Mouse (Mus musculus) hindbrain, embryonic 16.5 days (tissue): ENCODE data around the gene Ino80e. TPM values are rescaled to one million over a fixed set of nuclear protein-coding genes. Genes with fewer than 3 reads are reported as not detected.

Experiments used
- ATAC-seq: fragments of 200-750 bp; cut with Nextera tagmentation; 2 replicates; pipeline ENCODE4 v1.8.0; 2017; ENCODE audit warnings: moderate TSS enrichment, moderate library complexity
- H3K27ac ChIP-seq: fragments of 300-500 bp; sonication (generic); 2 replicates; pipeline ENCODE4 v1.5.1; 2014; ENCODE audit warnings: low read depth, mild to moderate bottlenecking, control low read depth, low read length, moderate library complexity
- H3K27me3 ChIP-seq: fragments of 300-500 bp; sonication (generic); replicated peaks from 2 replicates; pipeline ENCODE4 v1.6.1; 2014; ENCODE audit warnings: low read length; ENCODE audit not compliant: control insufficient read depth, insufficient read depth
- H3K36me3 ChIP-seq: fragments of 300-500 bp; sonication (generic); 2 replicates; pipeline ENCODE4 v1.6.1; 2014; ENCODE audit warnings: mild to moderate bottlenecking, low read length, moderate library complexity, mixed read lengths; ENCODE audit not compliant: control insufficient read depth, insufficient read depth
- H3K4me1 ChIP-seq: fragments of 300-500 bp; sonication (generic); 2 replicates; pipeline ENCODE4 v1.6.1; 2014; ENCODE audit warnings: low read depth, low read length; ENCODE audit not compliant: control insufficient read depth, insufficient read depth
- H3K4me2 ChIP-seq: fragments of 300-500 bp; sonication (generic); 2 replicates; pipeline ENCODE4 v1.6.1; 2014; ENCODE audit warnings: mild to moderate bottlenecking, low read length, control low read depth, moderate library complexity
- H3K4me3 ChIP-seq: fragments of 300-500 bp; sonication (generic); 2 replicates; pipeline ENCODE4 v1.5.1; 2014; ENCODE audit warnings: mild to moderate bottlenecking, low read length, control low read depth, moderate library complexity
- H3K9ac ChIP-seq: fragments of 300-500 bp; sonication (generic); 2 replicates; pipeline ENCODE4 v1.6.1; 2014; ENCODE audit warnings: low read depth, mild to moderate bottlenecking, control low read depth, low read length, moderate library complexity
- H3K9me3 ChIP-seq: fragments of 300-500 bp; sonication (generic); 2 replicates; pipeline ENCODE4 v1.6.1; 2014; ENCODE audit warnings: mild to moderate bottlenecking, low read length, moderate library complexity; ENCODE audit not compliant: control insufficient read depth
- whole genome bisulfite sequencing: fragments of 180-500 bp; shearing (Covaris S2); extraction: QIAGEN DNeasy Blood & Tissue Kit; methylation state at CpG from one replicate; pipeline ENCODE4 v1.1.7; 2014; 5-methylcytosine and 5-hydroxymethylcytosine counted together
- polyA plus RNA-seq: library from polyadenylated mRNA; unstranded; fragments of >200 nt; fragmentation: Nextera tagmentation; extraction: Ambion mirVana; gene quantifications from 2 replicates; pipeline ENCODE4 v1.2.1, GENCODE M21; 2015

Gene Ino80e
- polyA plus RNA-seq, 1 experiment from 2014 or later, result 88.3 TPM

DNA sequence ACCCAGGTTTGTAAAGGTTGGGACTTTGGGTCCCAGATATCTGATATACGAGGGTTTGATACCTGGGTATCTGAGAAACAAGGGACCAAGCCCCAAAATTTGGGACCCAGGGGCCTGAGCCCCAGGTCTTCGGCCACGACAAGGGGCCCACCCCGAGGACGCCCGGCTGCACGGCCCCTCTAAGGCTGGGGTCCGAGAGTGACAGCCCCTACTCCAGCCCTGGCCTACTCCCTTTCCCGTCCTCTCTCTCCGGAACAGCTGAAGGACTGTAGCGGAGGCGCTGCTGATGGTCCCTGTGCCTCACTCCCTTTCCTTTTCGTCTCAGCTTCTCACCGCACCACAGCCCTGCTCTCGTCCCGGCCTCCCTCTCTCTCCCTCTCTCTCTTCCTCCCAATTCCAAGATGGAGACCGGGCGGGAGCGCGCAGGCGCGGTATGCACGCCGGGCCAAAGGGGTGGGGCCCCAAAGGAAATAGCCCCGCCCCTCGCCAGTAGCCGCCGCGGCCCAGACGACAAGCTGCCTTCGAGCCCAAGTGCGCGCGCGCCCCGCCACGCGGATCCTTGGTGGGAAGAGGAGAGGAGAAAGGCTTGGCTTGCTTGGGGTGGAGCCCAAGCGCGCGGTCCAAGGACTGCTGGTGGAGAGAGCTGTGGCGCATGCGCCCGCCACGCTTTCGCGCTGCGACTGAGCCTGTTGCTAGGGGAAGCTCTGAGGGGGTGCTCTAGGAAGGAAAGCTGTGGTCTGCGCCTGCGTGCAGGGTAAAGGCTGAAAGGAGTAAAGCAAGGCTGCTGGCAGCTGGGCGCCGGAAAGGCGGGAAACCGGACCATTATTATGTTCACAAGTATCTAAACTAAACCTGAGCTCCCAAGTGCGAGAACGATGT is 22.3 kb upstream of the Ino80e start, which contains the start of gene Taok2:
TSS of gene Taok2 (minus strand) at position 418 of the 879 bp plus-strand sequence.
- Histone ChIP-seq H3K9ac (peak within 1 kb of the TSS; percentile 95), H3K9me3 (no peaks in the 10 kb centered on the region), H3K4me2 (peak within 1 kb of the TSS; percentile 84), H3K4me1 (peaks cover 28% of the 10 kb centered on the region), H3K36me3 (peaks cover 7% of the 10 kb centered on the region; the same call in 1 of the 2 replicates), H3K4me3 (peak within 1 kb of the TSS; percentile 85), H3K27ac (peak within 1 kb of the TSS; percentile 95), H3K27me3 (no peaks in the 10 kb centered on the region)
- peak; percentile 98 for ATAC-seq
- WGBS, result under 1% methylated on average over 56 of the region's 56 CpGs

GRCm38 (mm10) chr7:126883731-126884181 is 21.6 kb upstream of the Ino80e start:
- WGBS, result 0% methylated on average over 15 of the region's 15 CpGs
- Histone ChIP-seq H3K9me3 (no peaks in the 10 kb centered on the region), H3K4me2 (peak overlapping the region; percentile 84), H3K4me1 (peaks cover 28% of the 10 kb centered on the region), H3K27me3 (no peaks in the 10 kb centered on the region), H3K4me3 (peak overlapping the region; percentile 85), H3K36me3 (peaks cover 15% of the 10 kb centered on the region; the same call in 1 of the 2 replicates), H3K27ac (peak overlapping the region; percentile 95), H3K9ac (peak overlapping the region; percentile 95)
- no peak for ATAC-seq

- H3K4me2 ChIP-seq, result peak overlapping the region; percentile 84
- H3K9me3 ChIP-seq, result no peaks in the 10 kb centered on the region
- H3K36me3 ChIP-seq, result peaks cover 30% of the 10 kb centered on the region
- H3K27me3 ChIP-seq, result no peaks in the 10 kb centered on the region
- H3K4me1 ChIP-seq, result peaks cover 28% of the 10 kb centered on the region
- H3K27ac ChIP-seq, result peak overlapping the region; percentile 2; the same call in 1 of the 2 replicates
- WGBS, result 82% methylated on average over 6 of the region's 6 CpGs
- H3K4me3 ChIP-seq, result no peak overlapping the region
- no peak for ATAC-seq
- no peak overlapping the region for H3K9ac ChIP-seq
These were observed 18.9 kb upstream of the Ino80e start for GRCm38 (mm10) chr7:126881040-126881439.

GRCm38 (mm10) chr7:126877239-126877638 is 15.1 kb upstream of the Ino80e start:
- no peak overlapping the region for H3K9ac ChIP-seq
- H3K9me3 ChIP-seq, result no peaks in the 10 kb centered on the region
- no peaks in the 10 kb centered on the region for H3K27me3 ChIP-seq
- whole genome bisulfite sequencing, result 97% methylated on average over 1 of the region's 1 CpGs
- peaks cover 17% of the 10 kb centered on the region for H3K4me1 ChIP-seq
- ATAC-seq, result no peak
- H3K4me3 ChIP-seq, result no peak overlapping the region
- peaks cover 64% of the 10 kb centered on the region for H3K36me3 ChIP-seq
- H3K27ac ChIP-seq, result no peak overlapping the region
- H3K4me2 ChIP-seq, result no peak overlapping the region

GRCm38 (mm10) chr7:126870520-126870891 is 8.3 kb upstream of the Ino80e start:
- Histone ChIP-seq H3K9me3 (no peaks in the 10 kb centered on the region), H3K27ac (no peak overlapping the region), H3K4me2 (no peak overlapping the region), H3K9ac (no peak overlapping the region; the same call in 1 of the 2 replicates), H3K27me3 (no peaks in the 10 kb centered on the region), H3K4me3 (no peak overlapping the region), H3K36me3 (peaks cover 75% of the 10 kb centered on the region), H3K4me1 (no peaks in the 10 kb centered on the region)
- ATAC-seq, result no peak
- WGBS, result 93% methylated on average over 2 of the region's 2 CpGs

- Histone ChIP-seq H3K4me3 (no peak overlapping the region), H3K36me3 (peaks cover 73% of the 10 kb centered on the region), H3K9ac (no peak overlapping the region; the same call in 1 of the 2 replicates), H3K27ac (no peak overlapping the region), H3K4me1 (no peaks in the 10 kb centered on the region), H3K27me3 (no peaks in the 10 kb centered on the region), H3K4me2 (no peak overlapping the region), H3K9me3 (no peaks in the 10 kb centered on the region)
- ATAC-seq, result no peak
- WGBS, result 91% methylated on average over 23 of the region's 23 CpGs
These were observed 7.8 kb upstream of the Ino80e start for GRCm38 (mm10) chr7:126869780-126870519.

DNA sequence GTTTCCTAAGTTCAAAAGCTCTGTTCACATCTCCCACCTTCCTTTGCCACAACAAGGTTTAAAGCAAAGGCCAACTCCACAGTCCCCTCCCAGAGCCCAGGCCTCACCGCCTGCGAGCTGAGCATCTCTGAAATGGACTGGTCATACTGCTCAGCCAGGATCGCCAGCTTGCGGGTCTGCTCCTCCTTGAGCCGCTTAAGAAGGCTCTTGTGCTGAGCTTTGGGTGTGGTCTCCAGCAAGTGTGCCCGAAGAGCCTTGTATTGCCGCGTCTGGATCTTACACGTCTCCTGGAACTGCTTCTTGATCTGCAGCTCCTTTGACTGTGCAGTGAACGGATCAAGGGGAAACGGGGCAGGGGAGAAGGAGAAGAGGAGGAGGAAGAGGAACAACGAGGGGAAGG is 5.8 kb upstream of the Ino80e start:
- Histone ChIP-seq H3K9me3 (no peaks in the 10 kb centered on the region), H3K9ac (no peak overlapping the region), H3K4me1 (peaks cover 10% of the 10 kb centered on the region), H3K4me3 (no peak overlapping the region), H3K4me2 (no peak overlapping the region), H3K36me3 (peaks cover 62% of the 10 kb centered on the region), H3K27ac (no peak overlapping the region), H3K27me3 (no peaks in the 10 kb centered on the region)
- ATAC-seq, result no peak
- 85% methylated on average over 12 of the region's 12 CpGs for WGBS

GRCm38 (mm10) chr7:126867534-126867933 is 5.4 kb upstream of the Ino80e start:
- H3K4me2 ChIP-seq, result no peak overlapping the region
- 90% methylated on average over 2 of the region's 2 CpGs for WGBS
- no peaks in the 10 kb centered on the region for H3K27me3 ChIP-seq
- no peak overlapping the region for H3K9ac ChIP-seq
- peaks cover 57% of the 10 kb centered on the region for H3K36me3 ChIP-seq
- no peaks in the 10 kb centered on the region for H3K9me3 ChIP-seq
- peaks cover 14% of the 10 kb centered on the region for H3K4me1 ChIP-seq
- no peak for ATAC-seq
- H3K4me3 ChIP-seq, result no peak overlapping the region
- no peak overlapping the region for H3K27ac ChIP-seq

- WGBS, result 62% methylated on average over 6 of the region's 6 CpGs
- Histone ChIP-seq H3K9me3 (no peaks in the 10 kb centered on the region), H3K4me2 (peak overlapping the region; percentile 83), H3K4me3 (peak overlapping the region; percentile 57; the same call in 1 of the 2 replicates), H3K36me3 (peaks cover 29% of the 10 kb centered on the region), H3K27ac (no peak overlapping the region), H3K9ac (peak overlapping the region; percentile 68), H3K4me1 (peaks cover 22% of the 10 kb centered on the region), H3K27me3 (no peaks in the 10 kb centered on the region)
- ATAC-seq, result no peak
These were observed 1.6 kb upstream of the Ino80e start for GRCm38 (mm10) chr7:126863791-126864190.
